Mouse (Mus musculus): ENCODE data around the gene Smg6.
"Not testable (repeated sequence)": the region's sequence is repeated elsewhere in the genome, so short reads cannot be mapped to it uniquely, and the experiment has no call there.

The Smg6 gene

DNA sequence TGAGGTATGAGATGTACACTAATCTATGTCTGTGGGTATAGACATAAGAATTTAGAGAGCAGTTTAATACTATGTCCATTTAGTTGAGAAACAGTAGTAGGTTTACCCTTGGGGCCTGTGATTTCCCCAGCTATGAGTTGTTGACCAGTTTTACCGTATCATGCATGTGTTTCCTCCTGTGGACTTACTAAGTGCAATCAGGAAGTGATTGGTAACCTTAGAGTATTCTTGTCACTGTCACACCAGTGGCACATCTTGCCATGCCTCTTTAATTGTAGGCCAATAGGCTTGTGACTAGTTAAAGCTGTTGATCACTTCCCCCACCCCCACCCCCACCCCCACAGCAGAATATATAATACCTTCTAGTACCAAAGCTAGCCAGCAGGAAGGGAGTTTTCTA lies 70.9 kb downstream of the Smg6 start:
- DNase-seq = no peak

DNA sequence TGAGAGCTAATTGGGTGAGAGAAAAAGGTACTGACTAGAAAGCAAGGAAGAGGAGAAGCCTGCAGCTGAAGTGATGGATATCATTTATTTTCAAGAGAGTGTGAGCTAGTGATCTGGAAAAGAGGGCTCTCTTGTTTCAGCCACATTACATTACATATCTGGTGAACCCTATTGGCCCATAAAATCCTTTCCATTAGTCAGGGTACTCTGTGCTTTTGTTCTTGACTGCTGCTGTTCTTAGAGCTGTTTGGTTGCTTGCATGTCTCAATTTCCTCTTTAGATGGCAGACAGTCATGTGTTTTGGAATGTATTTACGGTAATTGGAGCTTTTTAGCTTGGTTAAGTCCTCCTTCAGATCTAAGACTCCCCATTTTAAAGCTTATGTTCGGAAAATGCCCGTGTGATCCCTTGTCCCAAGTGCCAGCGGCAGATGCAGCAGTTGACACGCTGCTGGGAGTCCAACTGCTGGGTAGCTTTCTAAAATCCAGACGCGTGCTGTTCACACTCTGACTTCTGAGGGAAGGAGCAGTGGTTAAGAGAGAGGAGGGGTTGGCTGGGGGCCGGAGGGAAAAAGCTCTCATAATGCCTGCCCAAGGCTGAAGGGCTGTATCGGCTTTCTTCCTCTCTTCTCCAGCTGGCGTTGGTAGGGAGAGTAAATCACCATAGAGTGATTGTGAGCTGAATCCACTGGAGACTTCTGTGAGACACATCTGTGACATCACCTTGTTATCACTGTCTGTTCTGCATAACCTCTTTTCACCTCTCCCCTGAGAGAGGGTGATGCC lies 75.4 kb downstream of the Smg6 start:
- DNase-seq = peak; percentile 17

DNA sequence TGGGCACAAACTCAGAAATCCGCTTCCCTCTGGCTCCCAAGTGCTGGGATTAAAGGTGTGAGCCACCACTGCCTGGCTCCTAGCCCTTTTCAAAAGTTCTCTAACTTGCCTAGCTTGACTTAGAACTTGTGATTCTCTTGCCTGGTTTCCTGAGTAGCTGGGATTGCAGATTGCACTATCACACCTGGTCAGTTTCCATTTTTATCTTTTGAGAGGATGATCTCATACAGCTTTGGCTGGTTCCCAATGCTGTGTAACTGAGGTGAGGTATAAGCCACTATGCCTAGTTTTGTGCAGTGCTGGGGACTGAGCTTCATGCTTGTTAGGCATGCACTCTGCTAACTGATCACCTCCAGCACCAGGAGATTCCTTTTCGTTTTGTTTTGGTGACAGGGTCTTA lies 82.6 kb downstream of the Smg6 start:
- no peak for DNase-seq

DNA sequence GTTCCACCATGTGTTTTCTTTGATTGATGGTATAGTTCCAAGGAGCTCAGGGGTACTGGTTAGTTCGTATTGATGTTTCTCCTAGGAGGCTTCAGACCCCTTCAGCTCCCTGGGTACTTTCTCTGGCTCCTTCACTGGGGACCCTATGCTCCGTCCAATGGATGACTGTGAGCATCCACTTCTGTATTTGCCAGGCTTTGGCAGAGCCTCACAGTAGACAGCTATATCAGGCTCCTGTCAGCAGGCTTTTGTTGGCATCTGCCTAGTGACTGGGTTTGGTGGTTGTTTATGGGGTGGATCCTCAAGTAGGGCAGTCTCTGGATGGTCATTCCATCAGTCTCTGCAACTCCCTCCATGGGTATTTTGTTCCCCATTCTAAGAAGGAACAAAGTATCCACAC lies 83.9 kb downstream of the Smg6 start:
- DNase-seq = not testable (repeated sequence)

DNA sequence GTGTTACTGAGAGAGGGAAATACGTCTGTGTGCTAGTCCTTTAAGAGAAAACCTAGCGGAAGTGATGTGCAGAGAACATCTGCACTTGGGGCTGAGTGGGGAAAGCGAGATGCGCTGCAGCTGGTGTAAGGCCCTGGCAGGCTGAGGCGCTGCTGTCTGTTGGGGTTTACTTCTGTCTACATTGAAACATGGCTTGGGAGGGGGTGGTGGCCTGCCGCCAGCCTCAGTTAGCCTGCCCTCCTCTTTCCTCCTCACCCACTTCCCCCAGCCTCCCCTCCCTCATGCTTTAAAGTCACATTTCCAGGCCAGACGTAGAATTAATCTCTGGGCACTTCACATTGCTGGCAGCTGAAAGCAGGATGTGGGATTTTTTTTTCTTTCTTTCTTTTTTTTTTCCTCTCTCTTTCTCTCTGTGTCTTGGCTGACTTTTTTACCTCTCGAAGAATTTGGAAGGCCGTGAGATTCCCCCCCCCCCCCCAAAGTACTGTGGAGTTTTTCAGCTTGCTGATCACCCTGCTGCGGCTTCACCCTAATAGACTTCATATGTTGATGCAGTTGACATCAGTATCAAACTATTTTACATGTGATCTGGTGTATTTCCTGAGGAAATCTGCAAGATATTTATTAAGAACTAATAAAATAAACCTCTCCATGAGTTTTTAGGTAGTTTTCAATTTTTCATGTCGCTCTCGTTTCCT lies 87.5 kb downstream of the Smg6 start:
- peak; percentile 82 for DNase-seq

DNA sequence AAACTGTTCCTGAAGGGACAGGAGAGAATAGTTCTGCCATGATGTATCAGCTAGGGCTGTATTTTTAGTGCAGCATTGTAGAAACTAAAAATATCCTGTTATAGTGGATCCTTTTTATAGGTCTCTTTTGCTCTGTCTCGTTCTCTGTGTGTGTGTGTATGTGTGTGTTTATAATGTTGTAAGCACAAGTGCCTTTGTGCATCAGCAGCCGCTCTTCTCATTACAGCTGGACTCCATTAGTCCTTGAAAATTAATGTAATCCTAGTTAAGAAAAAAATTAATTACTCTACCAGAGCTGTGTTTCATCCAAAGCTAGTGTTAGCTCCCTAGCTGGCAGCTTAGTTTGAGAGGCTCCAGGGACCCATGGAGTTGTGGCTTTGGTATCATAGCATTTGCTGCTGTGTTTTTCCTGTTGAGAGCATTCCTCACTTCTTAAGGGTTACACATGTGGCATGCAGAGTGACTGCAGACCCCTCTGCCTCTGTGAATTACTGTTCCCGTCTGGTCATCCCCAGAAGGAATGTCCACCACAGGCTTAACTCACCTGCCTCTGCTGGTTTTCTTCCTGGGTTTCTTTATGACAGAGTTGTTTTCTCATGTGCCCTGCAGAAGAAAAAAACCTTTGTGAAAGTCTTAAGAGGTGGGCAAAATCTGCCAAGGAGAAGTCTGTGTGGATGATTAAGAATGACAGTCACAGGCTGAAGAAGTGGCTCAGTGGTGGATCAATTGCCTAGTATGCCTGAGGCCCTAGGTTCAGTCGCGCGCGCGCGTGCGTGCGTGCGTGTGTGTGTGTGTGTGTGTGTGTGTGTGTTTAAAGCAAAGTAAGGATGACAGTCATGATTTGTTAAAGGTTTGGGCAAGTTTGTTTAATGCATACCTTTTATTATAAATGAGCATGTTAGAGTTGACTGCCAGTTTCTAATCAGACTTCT lies 88.4 kb downstream of the Smg6 start:
- no peak for DNase-seq

DNA sequence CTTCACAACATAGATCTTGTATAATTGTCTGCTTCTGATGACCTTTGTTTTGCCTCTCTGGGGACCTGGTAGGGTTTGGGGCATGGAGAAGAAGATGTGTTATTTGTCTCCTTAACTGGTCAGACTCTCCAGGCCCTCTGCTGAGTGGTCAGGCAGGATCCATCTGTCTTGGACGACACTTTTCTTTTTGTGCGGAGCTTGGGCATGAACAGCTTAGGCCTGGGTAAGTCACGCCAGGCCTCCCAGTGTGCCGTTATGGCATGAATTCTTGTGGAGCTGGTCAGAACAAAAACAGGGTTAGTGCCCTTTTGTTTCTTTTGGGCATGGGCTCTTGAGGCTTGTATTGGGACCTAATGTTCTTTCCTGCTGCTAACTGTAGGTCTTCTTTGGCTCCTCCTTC lies 89.2 kb downstream of the Smg6 start:
- DNase-seq = no peak

DNA sequence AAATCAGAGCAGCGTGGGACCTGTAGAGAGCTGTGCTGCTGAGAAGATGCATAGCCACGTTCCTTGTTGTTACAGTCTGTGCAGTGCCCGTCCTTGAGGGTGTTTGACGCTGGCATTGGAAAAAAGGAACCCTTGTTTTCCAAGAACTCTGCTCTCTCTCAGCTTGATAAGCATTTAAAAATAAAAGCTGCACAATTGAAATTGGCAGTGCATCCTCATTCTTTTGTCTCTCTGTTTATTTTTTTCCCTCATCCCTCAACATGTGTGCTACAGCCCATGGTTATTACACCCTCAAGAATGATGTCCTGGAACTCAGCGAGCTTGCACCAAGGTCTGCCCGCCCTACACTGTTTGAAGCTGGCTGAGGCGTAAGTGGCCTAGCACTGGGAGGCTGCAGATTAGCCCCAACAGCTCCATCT lies 89.8 kb downstream of the Smg6 start:
- peak; percentile 44 for DNase-seq

DNA sequence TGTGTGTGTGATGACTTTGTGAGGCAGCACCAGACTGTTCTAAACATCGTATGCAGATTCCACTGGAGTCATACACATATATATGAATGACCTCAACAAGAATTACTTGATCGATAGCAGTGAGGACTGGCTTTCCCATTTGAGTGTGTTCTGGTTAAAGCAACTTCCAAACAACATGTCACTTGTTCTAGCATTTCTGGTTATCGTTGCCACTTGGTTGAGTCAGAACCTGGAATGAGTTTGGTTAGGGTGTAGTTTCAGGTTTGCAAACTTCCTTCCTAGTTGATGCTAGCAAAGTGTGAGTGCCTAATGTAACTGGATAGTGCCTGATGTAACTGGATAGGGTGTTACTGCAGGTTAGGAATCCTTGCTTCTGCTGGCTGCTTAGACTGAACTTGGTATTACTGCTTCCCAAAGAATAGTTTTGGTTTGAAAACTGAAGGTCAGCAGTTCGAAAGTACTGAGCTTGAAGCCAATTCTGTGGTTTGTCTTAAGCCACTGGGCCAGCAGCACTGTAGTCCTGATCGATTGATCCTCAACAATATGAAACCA lies 90.8 kb downstream of the Smg6 start:
- no peak for DNase-seq

DNA sequence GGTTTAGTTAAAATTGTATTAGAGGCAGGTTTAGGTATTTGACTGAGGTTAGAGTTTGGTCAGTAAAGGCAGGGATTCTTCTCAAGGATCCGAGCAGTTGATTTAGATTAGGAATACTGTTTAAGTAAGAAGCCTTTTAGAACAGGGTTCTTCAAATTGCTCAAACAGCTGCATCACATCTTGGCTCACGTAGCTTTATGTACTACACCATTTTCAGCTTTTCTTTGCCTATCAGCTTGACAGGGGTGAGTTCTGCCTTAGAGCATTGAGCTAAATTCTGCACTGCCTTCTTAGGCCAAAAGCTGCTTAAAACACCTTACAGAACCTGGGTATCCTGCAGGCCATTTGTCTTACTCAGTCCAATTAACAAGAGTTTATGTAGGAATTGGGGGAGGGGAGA lies 92.2 kb downstream of the Smg6 start:
- DNase-seq = peak; percentile 60

DNA sequence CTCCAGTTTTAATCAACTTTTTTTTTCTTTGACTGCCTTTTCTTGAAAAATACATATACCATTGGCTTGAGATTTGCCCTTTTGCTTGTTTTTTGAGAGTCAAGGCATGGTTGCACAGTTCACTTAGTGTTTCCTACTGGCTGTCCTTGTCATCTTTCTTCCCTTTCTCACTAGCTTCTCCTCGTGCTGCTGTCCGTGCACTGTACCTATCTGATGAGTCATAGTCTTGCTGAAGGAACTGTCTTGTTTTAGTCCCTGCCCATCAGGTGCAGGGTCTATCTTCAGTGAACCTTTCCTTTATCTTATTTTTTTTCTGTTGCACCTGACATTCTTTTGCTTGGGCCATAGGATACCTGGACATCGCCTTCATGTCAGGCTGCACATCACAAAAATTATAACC lies 101.4 kb downstream of the Smg6 start:
- no peak for DNase-seq

DNA sequence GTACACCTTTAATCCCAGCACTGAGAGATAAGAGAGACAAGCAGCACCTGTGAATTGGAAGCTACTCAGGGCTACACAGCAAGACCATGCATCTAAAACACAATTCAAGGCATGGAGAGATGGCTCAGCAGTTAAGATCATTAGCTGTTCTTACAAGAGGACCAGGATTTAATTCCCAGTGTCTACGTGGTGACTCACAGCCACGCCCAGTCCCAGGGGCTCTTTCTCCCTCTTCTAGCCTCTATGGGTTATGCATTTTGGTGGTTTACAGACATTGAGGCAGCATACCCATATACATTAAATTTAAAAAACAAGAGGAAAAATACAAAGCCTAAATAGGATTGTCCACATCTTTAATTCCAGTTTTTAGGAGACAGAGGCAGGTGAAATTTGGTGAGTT lies 102.0 kb downstream of the Smg6 start:
- no peak for DNase-seq

DNA sequence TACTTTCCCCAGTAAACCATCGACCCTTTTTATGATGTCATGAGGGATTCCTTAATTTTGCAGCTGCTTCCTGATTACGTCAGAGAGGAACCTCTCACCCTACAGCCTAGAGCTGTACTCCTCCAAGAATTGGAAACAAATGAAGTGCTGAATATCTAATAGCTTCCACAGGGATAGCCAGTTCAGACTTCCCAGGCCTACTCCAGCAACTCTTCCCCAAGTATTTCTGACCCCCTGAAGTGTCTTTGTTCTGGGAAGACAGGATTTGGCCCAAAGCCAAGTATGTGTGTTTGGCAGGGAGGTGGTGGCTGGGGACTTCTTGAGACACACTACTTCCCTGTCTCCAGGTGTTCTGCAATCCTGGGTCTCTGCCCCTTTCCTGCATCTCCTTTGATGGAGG lies 105.6 kb downstream of the Smg6 start:
- peak; percentile 20 for DNase-seq

DNA sequence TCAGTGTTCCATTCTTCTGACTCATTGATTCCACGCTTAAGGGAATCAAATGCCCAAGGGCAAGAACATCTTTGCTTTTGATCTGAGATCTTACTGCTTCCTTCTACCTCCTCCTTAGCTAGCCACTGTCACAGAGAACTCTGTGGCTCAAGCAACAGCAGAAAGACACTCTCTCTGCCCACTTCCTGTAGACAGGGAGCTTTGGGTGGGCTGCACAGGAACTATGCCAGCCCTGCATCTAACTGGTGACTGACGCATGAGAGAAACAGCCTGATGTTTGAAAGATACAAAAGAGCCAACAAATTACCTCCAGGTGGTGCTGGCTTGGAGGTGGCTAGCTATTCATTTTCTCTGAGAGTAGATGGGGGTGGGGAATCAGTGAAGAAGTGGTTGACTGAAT lies 107.3 kb downstream of the Smg6 start:
- DNase-seq = no peak

DNA sequence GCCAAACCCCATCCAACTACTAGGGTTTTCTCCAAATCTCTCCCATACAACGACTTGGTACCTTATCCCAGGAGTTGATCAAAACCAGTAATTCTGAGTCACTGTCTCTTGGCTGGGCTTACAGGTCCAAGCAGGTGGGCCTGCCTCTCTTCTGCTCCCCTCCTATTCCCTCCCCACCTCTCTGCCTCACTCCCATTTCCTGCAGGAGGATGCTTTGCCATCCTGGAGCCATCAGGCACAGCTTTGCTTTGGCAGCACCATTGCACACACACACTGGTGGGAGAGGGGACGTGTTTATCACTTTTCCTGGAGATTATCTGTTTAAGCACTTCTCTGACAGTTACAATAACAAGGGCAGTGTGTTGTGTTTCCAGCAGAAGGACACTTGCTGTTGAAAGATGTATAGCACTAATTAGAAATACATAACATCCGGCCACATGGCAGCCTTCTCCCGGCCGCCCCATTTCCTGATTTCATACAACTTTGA lies 108.0 kb downstream of the Smg6 start:
- peak; percentile 10 for DNase-seq

DNA sequence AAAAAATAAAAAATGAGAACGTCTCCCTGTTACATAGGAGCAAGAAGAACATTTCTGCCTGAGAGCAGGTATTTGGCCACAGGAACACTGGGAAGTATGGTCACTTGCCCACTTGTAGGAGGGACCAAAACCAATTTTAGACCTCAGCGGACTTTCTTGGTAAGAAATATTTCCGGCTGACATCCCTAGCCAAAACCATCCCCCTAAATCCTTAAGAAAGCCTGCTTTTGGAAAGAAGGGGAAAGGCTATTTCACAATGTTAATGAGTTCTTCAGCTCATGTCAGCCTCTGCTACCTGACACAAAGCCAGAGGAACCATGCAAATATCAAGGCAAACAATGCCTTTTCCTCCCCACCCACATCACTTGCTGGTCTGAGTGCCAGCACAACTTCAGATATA lies 108.5 kb downstream of the Smg6 start:
- DNase-seq = peak; percentile 16

DNA sequence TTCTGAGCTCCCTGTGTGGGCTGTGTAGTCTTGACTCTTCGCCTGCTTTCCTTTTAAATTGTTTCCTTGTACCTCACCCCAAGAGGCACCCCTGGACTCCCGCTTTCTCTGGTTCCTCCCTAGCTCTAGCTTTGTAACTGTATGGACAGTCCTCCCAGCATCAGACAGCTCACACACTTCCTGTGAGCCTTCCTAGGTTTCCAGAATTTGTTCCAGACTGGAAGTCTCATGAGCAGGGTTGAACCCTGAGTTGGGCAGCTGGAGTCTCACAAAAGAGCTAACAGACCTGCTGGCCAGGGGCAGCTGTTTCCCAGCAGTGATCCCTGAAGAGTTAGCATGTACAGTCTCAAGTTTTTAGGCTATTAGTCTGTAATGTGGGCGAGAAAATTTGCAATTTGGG lies 118.7 kb downstream of the Smg6 start:
- no peak for DNase-seq

DNA sequence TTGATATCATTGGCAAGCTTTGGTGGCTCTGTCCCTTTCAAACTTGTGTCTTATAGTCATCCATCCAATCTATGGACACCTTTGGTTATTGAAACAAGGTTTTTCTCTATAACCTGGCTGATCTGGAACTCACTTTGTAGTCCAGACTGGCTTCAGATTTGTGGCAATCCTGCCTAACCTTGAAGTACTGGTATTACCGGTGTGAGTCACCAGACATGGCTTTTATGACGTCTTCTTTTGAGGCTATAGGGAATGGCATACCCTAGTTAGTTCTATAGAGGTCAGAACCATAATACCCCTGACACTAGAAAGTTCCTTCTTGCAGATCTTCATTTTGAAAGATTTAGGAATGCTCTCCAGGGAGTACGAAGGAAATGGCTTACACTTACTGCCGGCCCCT lies 120.2 kb downstream of the Smg6 start:
- DNase-seq = no peak

DNA sequence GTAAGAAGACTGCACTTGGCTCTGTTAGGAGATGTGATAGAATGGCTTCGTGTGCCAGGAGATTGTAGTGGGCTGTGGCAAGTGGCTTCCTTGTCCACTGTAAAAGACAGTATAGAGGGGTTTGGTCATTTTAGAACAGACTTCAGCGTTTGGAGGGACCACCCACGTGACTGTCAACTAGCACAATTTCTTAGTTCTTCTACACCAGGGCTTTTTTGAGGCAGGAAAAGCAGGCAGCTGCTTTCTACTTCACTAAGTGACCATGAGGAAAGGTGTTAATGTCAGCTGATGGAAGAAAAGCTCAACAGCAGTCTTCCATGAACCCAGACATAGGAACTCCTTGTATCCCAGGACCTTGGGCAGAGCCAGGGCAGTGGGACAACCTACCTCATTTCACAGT lies 121.0 kb downstream of the Smg6 start:
- no peak for DNase-seq

DNA sequence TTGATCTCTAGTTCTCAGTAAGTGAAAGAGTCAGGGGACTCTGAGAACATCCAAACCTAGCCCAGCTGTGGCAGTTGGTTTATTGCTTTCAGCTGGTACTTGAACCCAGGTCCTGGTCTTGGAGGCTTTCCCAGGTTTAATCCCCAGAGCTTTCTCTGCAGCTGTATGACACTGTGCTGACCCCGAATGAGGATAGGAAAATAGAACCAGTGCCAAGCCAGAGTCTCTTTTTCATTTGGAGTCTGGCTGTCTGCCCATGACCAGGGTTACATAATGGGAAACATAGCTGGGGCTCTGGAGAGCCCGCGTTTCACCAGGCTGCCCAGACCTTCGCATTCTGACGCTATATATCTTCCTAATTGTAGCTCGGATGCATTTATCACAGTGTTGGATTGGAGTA lies 121.4 kb downstream of the Smg6 start:
- DNase-seq = peak; percentile 95

DNA sequence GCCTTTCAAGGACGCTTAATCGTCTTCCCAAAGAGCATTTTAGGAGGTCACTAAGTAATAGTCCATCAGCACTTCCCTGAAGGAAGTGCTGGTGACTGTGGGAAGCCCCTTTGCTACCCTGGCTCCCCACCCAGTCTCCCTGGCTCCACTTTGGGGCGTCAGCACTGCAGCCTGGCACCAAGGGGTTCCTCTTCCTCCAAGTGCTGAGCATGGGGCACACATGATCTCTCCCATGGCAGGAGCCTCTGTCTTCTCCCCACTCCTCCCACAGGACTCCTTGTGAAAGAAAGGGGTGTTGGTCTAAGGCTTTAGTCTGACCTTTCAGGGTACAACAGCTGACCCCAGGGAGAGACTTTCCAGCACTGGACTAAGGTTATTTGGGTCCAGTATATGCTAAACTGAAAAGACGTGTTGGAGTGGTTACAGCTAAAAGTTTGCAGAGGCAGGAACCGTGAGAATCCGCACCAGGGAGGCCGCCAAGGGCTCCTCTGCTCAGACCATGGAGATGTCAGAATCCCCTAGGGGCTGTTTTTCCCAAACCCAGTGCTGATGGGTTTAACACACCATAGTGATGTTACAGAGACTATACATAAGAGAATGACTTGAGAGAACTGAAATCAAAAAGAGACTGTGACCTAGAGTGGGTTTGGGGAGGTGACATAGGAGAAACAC lies 122.2 kb downstream of the Smg6 start:
- peak; percentile 23 for DNase-seq

DNA sequence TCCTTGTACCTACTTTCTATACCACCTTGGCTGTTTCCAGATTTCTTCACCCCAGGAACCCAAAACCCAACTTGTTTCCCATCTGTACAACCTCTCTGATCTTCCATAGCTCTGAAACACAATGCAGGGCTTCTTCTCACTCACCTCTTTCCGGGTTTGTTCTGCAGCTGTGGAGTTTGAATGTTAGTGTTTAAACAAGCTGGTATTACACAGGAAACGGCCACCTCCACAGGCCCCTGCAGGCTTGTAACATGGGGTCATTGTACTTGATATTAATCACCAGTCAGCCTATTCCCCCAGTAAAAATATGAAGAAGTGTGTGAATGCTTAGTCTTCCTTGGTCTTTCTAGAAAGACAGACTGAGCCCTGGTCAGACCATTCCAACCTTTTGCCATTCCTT lies 123.5 kb downstream of the Smg6 start:
- no peak for DNase-seq
